In genomic region chr7:128746151-128746550, GRCm38 (mm10) we compare ENCODE assay signal across 9 mouse cellular contexts. TPM values are rescaled to one million over a fixed set of nuclear protein-coding genes. Genes with fewer than 3 reads are reported as not detected.
A peak's percentile ranks its signal among the peaks of the same experiment; 100 is the strongest.
DNase-seq lines count a peak whose midpoint lies in the region; ATAC-seq and TF ChIP-seq lines count a peak whose summit lies in the region.
"Had no signal": no experiment of that assay in that cellular context is flagged by ENCODE, and none has a peak within 500 bp of the region (broad histone marks: within the 10 kb centered on the region; RNA-seq: fewer than 3 reads in every experiment).

No protein-coding gene starts in this region.

- H3K9ac ChIP-seq in forebrain, embryonic 14.5 days (ENCODE audit: low read length) = no peak overlapping the region
- H3K9ac ChIP-seq in liver, embryonic 14.5 days (replicated peaks) = peak overlapping the region; percentile 76

- peak overlapping the region; percentile 78 for H3K4me2 ChIP-seq in forebrain, embryonic 14.5 days (ENCODE audit: low read length)
- peak overlapping the region; percentile 78 for H3K4me2 ChIP-seq in liver, embryonic 14.5 days (ENCODE audit: low read depth)

- peak overlapping the region; percentile 99 for H3K4me3 ChIP-seq in heart, embryonic 10.5 days
- H3K4me3 ChIP-seq in E14TG2a.4 (replicated peaks; ENCODE audit: low read length) = peak overlapping the region; percentile 100
- peak overlapping the region; percentile 85; the same call in 1 of the 2 replicates for H3K4me3 ChIP-seq in forebrain, embryonic 14.5 days (ENCODE audit: low read depth, low read length)
- H3K4me3 ChIP-seq in liver, embryonic 14.5 days (ENCODE audit: insufficient read depth in 1 of 2, low read depth in 2 of 2, low read length in 2 of 2) = peak overlapping the region; percentile 77 to 82

- ATAC-seq in forebrain, embryonic 14.5 days = no peak
- no peak for ATAC-seq in liver, embryonic 14.5 days (ENCODE audit: insufficient read depth)
- no peak for ATAC-seq in erythroid progenitor cell, adult 5-6 weeks (replicated peaks; ENCODE audit: low FRiP score, poor library complexity, severe bottlenecking)

- no peaks in the 10 kb centered on the region for H3K9me3 ChIP-seq in heart, embryonic 10.5 days
- no peaks in the 10 kb centered on the region for H3K9me3 ChIP-seq in E14TG2a.4 (ENCODE audit: low read length)
- H3K9me3 ChIP-seq in forebrain, embryonic 14.5 days (replicated peaks; ENCODE audit: control insufficient read depth, low read length) = no peaks in the 10 kb centered on the region
- H3K9me3 ChIP-seq in liver, embryonic 14.5 days (ENCODE audit: control insufficient read depth, low read length) = no peaks in the 10 kb centered on the region

- no peak for TF ChIP-seq EP300 in liver, embryonic 14.5 days (IDR thresholded peaks at IDR 0.05; ENCODE audit: low read depth)

- intact Hi-C loops in heart, postnatal 36 days (cut with DNase I) = no loop called here

- DNase-seq in heart, embryonic 10.5 days (ENCODE audit: low spot score) = no peak
- DNase-seq in heart, postnatal 36 days = no peak
- no peak for DNase-seq in forebrain, embryonic 14.5 days (ENCODE audit: low spot score)
- DNase-seq in liver, embryonic 14.5 days (ENCODE audit: low read depth in 3 of 3, low spot score in 3 of 3) = no peak
- DNase-seq in left cerebral cortex, adult 8-10 months (ENCODE audit: low spot score in 2 of 2) = no peak
- no peak for DNase-seq in right cerebral cortex, postnatal 14 days
- DNase-seq: right cerebral cortex, postnatal 4 days had no signal

- TF ChIP-seq CTCF in E14TG2a.4 (conservative IDR thresholded peaks at IDR 0.05; ENCODE audit: low read length) = no peak
- TF ChIP-seq CTCF in liver, embryonic 14.5 days (IDR thresholded peaks at IDR 0.05; ENCODE audit: low read depth) = no peak

- peaks cover 22% of the 10 kb centered on the region for H3K36me3 ChIP-seq in heart, embryonic 10.5 days
- H3K36me3 ChIP-seq in E14TG2a.4 (ENCODE audit: insufficient read depth, low read length) = peaks cover 45% of the 10 kb centered on the region
- peaks cover 13% of the 10 kb centered on the region for H3K36me3 ChIP-seq in forebrain, embryonic 14.5 days (ENCODE audit: control insufficient read depth, insufficient read depth, low read length)
- H3K36me3 ChIP-seq in liver, embryonic 14.5 days (replicated peaks; ENCODE audit: control insufficient read depth, insufficient read depth, low read depth) = peaks cover 13% of the 10 kb centered on the region

- H3K4me1 ChIP-seq in heart, embryonic 10.5 days = peaks cover 43% of the 10 kb centered on the region
- peaks cover 49% of the 10 kb centered on the region for H3K4me1 ChIP-seq in E14TG2a.4 (replicated peaks; ENCODE audit: low read depth, low read length)
- peaks cover 13% of the 10 kb centered on the region; the same call in 1 of the 2 replicates for H3K4me1 ChIP-seq in forebrain, embryonic 14.5 days (ENCODE audit: control insufficient read depth, insufficient read depth, low read length)
- H3K4me1 ChIP-seq in liver, embryonic 14.5 days (replicated peaks; ENCODE audit: control insufficient read depth in 2 of 2, insufficient read depth in 2 of 2, low read length in 1 of 2) = peaks cover 38 to 39% of the 10 kb centered on the region in 2 experiments

- 82% methylated on average over 10 of the region's 10 CpGs for WGBS in heart, embryonic 10.5 days
- WGBS in forebrain, embryonic 14.5 days = 89% methylated on average over 10 of the region's 10 CpGs
- WGBS in liver, embryonic 14.5 days (ENCODE audit: insufficient replicate concordance) = 83% methylated on average over 10 of the region's 10 CpGs

- H3K27ac ChIP-seq in heart, embryonic 10.5 days = peak overlapping the region; percentile 92; the same call in 1 of the 2 replicates
- no peak overlapping the region for H3K27ac ChIP-seq in forebrain, embryonic 14.5 days (ENCODE audit: low read depth, low read length)
- H3K27ac ChIP-seq in liver, embryonic 14.5 days = no peak overlapping the region

- no peaks in the 10 kb centered on the region for H3K27me3 ChIP-seq in heart, embryonic 10.5 days (ENCODE audit: insufficient read depth, poor library complexity, severe bottlenecking)
- H3K27me3 ChIP-seq in E14TG2a.4 (ENCODE audit: insufficient read depth, low read length) = no peaks in the 10 kb centered on the region
- H3K27me3 ChIP-seq in forebrain, embryonic 14.5 days (replicated peaks; ENCODE audit: control insufficient read depth, insufficient read depth, low read length) = no peaks in the 10 kb centered on the region
- no peaks in the 10 kb centered on the region for H3K27me3 ChIP-seq in liver, embryonic 14.5 days (ENCODE audit: control insufficient read depth, insufficient read depth, low read length)

RNA-seq across cellular contexts. Expression of gene Sec23ip, which starts 1.4 kb away (rescaled TPM):
- polyA plus RNA-seq in heart, embryonic 10.5 days (2016; fragmentation: Nextera tagmentation; extraction: Ambion mirVana) = 37.4 and 42.7 TPM in 2 replicates
- 10 to 100 TPM; 27.3 to 29.0 TPM for total RNA-seq in heart, postnatal 36 days (2021)
- polyA plus RNA-seq in forebrain, embryonic 14.5 days (2014; fragmentation: Nextera tagmentation; extraction: Ambion mirVana) = 30.6 and 34.7 TPM in 2 replicates
- polyA plus RNA-seq in liver, embryonic 14.5 days (2012; rRNA removed) = 7.9 and 10.4 TPM in 2 replicates
- 14.7 and 15.7 TPM in 2 replicates for polyA plus RNA-seq in liver, embryonic 14.5 days (2014; fragmentation: Nextera tagmentation; extraction: Ambion mirVana)
- 10 to 100 TPM; 34.3 to 41.5 (median 34.8) TPM for total RNA-seq in left cerebral cortex, adult 8-10 months (2022)
- total RNA-seq in erythroid progenitor cell, adult 5-6 weeks (2015; ENCODE audit: low replicate concordance) = 15.5 and 38.6 TPM in 2 replicates
- 23.8 and 26.3 TPM in 2 replicates for total RNA-seq in erythroid progenitor cell, adult 5-6 weeks (2017; ENCODE audit: low replicate concordance)

RNA-seq across cellular contexts. Expression of gene Mcmbp, which starts 5.9 kb away (rescaled TPM):
- 44.4 and 51.9 TPM in 2 replicates for polyA plus RNA-seq in heart, embryonic 10.5 days (2016; fragmentation: Nextera tagmentation; extraction: Ambion mirVana)
- 10 to 100 TPM; 21.5 to 26.0 TPM for total RNA-seq in heart, postnatal 36 days (2021)
- polyA plus RNA-seq in forebrain, embryonic 14.5 days (2014; fragmentation: Nextera tagmentation; extraction: Ambion mirVana) = 55.6 and 58.1 TPM in 2 replicates
- 9.0 and 12.6 TPM in 2 replicates for polyA plus RNA-seq in liver, embryonic 14.5 days (2012; rRNA removed)
- polyA plus RNA-seq in liver, embryonic 14.5 days (2014; fragmentation: Nextera tagmentation; extraction: Ambion mirVana) = 22.0 and 22.1 TPM in 2 replicates
- total RNA-seq in left cerebral cortex, adult 8-10 months (2022) = 10 to 100 TPM; 24.4 to 26.8 (median 25.6) TPM
- total RNA-seq in erythroid progenitor cell, adult 5-6 weeks (2015; ENCODE audit: low replicate concordance) = 23.8 and 50.7 TPM in 2 replicates
- total RNA-seq in erythroid progenitor cell, adult 5-6 weeks (2017; ENCODE audit: low replicate concordance) = 11.9 and 15.3 TPM in 2 replicates
